Mouse (Mus musculus) hindbrain, embryonic 10.5 days (tissue): ENCODE measurements around the gene Agpat4. TPM values are rescaled to one million over a fixed set of nuclear protein-coding genes. Genes with fewer than 3 reads are reported as not detected.

Experiments
- DNase-seq: peaks from one replicate; pipeline ENCODE4 v3.0.0-alpha.2; 2017; ENCODE audit warnings: low spot score
- H3K27ac ChIP-seq: fragments of 300-500 bp; sonication (generic); 2 replicates; pipeline ENCODE4 v1.5.1; 2016; ENCODE audit warnings: mild to moderate bottlenecking, moderate library complexity
- H3K27me3 ChIP-seq: fragments of 300-500 bp; sonication (generic); 2 replicates; pipeline ENCODE4 v1.6.1; 2016; ENCODE audit warnings: mild to moderate bottlenecking; ENCODE audit not compliant: poor library complexity, insufficient read depth, severe bottlenecking
- H3K36me3 ChIP-seq: fragments of 300-500 bp; sonication (generic); 2 replicates; pipeline ENCODE4 v1.6.1; 2016; ENCODE audit warnings: mild to moderate bottlenecking, moderate library complexity
- H3K4me1 ChIP-seq: fragments of 300-500 bp; sonication (generic); replicated peaks from 2 replicates; pipeline ENCODE4 v1.6.1; 2016; ENCODE audit warnings: mild to moderate bottlenecking
- H3K4me3 ChIP-seq: fragments of 300-500 bp; sonication (generic); 2 replicates; pipeline ENCODE4 v1.5.1; 2016; ENCODE audit warnings: mild to moderate bottlenecking, moderate library complexity
- H3K9me3 ChIP-seq: fragments of 300-500 bp; sonication (generic); 2 replicates; pipeline ENCODE4 v1.6.1; 2016; ENCODE audit warnings: mild to moderate bottlenecking, moderate library complexity
- WGBS: fragments of 180-500 bp; shearing (Covaris S2); methylation state at CpG from one replicate; pipeline ENCODE4 v1.1.7; 2016; 5-methylcytosine and 5-hydroxymethylcytosine counted together
- polyA plus RNA-seq: library from polyadenylated mRNA; unstranded; fragments of >200 nt; fragmentation: Nextera tagmentation; extraction: Ambion mirVana; gene quantifications from 2 replicates; pipeline ENCODE4 v1.2.1, GENCODE M21; 2016

Agpat4 gene
- polyA plus RNA-seq, 1 experiment from 2014 or later = 44.4 TPM

DNA sequence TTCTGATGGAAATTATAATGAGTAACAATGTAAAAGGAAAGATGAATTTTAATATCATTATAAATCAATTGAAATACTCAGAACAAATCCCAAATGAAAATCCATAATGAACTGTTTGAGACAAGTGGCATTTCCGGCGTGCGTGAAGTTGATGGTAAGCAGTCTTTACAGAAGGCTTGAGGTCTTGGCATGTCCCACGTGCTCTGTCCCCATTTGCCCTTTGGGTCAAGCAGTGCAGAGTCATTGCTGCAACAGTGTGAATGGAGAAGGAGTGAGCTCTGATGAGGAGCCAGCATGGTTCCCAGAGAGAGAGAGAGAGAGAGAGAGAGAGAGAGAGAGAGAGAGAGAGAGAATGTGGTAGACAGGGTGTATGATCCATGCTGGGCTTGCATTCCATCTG is 37.4 kb downstream of the Agpat4 start:
- Histone ChIP-seq H3K27me3 (no peaks in the 10 kb centered on the region), H3K27ac (no peak overlapping the region), H3K9me3 (no peaks in the 10 kb centered on the region), H3K4me1 (peaks cover 17% of the 10 kb centered on the region), H3K4me3 (no peak overlapping the region), H3K36me3 (peaks cover 74% of the 10 kb centered on the region)
- DNase-seq = no peak
- WGBS = 86% methylated on average over 4 of the region's 4 CpGs

DNA sequence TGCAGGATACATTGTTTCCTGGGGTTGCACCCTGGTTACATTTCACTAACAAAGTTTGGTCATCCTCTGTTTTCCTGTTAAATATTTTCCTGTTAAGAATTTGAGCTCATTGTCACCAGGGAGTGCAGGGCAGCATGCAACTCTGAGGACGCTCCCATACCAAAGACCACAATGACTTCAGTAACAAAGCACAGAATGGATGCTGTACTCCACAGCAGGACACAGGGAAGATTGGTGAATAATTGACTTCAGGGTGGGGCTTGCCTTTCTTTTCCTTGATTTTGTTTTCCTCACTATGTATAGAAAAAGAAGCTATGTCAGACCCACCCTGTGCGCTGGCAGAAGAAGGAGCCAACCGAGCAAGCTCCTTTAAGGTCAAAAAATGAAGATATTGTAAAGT is 38.2 kb downstream of the Agpat4 start:
- Histone ChIP-seq H3K4me3 (no peak overlapping the region), H3K36me3 (peaks cover 74% of the 10 kb centered on the region), H3K9me3 (no peaks in the 10 kb centered on the region), H3K4me1 (peaks cover 17% of the 10 kb centered on the region), H3K27ac (no peak overlapping the region), H3K27me3 (no peaks in the 10 kb centered on the region)
- DNase-seq = no peak
- 61% methylated on average over 3 of the region's 3 CpGs for WGBS

DNA sequence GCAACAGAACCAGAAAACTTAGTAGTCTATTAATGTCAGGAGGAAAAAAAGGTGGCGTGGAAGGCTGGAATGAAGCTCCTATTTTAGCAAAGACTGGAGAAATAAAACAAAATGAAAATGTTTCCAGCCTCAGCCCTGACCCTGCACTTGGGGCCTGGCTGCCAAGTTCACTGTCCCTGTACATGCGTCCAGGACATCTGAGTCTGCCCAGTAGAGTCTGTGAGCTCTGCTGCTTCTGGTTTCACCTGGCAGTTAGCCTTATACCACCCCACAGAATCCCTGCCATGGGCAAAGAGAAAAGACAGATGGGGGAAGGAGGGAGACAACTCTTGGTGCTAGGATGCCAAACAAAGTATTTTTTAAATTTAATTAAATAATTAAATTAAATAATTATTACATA is 38.7 kb downstream of the Agpat4 start:
- Histone ChIP-seq H3K36me3 (peaks cover 70% of the 10 kb centered on the region), H3K9me3 (no peaks in the 10 kb centered on the region), H3K4me1 (peaks cover 17% of the 10 kb centered on the region), H3K4me3 (no peak overlapping the region), H3K27ac (no peak overlapping the region), H3K27me3 (no peaks in the 10 kb centered on the region)
- no peak for DNase-seq
- WGBS = 86% methylated on average over 2 of the region's 2 CpGs

GRCm38 (mm10) chr17:12159187-12160060 is 40.9 kb downstream of the Agpat4 start:
- Histone ChIP-seq H3K27me3 (no peaks in the 10 kb centered on the region), H3K4me3 (no peak overlapping the region), H3K27ac (no peak overlapping the region), H3K36me3 (peaks cover 47% of the 10 kb centered on the region), H3K9me3 (no peaks in the 10 kb centered on the region), H3K4me1 (peaks cover 22% of the 10 kb centered on the region)
- 89% methylated on average over 16 of the region's 16 CpGs for WGBS
- no peak for DNase-seq

GRCm38 (mm10) chr17:12160061-12160421 is 41.5 kb downstream of the Agpat4 start:
- no peak overlapping the region for H3K4me3 ChIP-seq
- WGBS = 84% methylated on average over 5 of the region's 5 CpGs
- H3K36me3 ChIP-seq = peaks cover 42% of the 10 kb centered on the region
- H3K9me3 ChIP-seq = no peaks in the 10 kb centered on the region
- no peak for DNase-seq
- H3K4me1 ChIP-seq = peaks cover 21% of the 10 kb centered on the region
- no peak overlapping the region for H3K27ac ChIP-seq
- H3K27me3 ChIP-seq = no peaks in the 10 kb centered on the region

DNA sequence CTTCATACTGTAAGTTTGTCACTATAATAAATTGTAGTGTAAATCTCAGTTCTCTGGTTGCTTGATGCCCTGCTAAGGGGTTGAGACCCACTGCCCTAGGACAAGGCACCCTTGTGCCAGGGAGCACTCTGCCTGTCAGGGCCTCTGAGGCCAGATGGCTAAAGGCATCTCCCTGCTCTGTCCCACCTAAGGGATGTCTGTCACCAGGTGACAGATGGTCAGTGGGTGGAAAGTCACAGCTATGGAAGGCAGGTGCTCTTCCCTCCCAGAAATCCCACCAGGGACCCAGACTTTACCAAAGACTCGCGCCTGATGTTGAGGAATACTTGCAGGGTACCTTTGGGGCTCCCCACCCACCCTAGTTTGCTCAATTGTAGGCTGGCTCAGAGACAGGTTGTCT is 42.0 kb downstream of the Agpat4 start:
- Histone ChIP-seq H3K9me3 (no peaks in the 10 kb centered on the region), H3K36me3 (peaks cover 44% of the 10 kb centered on the region), H3K27ac (no peak overlapping the region), H3K4me1 (peaks cover 21% of the 10 kb centered on the region), H3K27me3 (no peaks in the 10 kb centered on the region), H3K4me3 (no peak overlapping the region)
- DNase-seq = no peak
- WGBS = 87% methylated on average over 2 of the region's 2 CpGs

DNA sequence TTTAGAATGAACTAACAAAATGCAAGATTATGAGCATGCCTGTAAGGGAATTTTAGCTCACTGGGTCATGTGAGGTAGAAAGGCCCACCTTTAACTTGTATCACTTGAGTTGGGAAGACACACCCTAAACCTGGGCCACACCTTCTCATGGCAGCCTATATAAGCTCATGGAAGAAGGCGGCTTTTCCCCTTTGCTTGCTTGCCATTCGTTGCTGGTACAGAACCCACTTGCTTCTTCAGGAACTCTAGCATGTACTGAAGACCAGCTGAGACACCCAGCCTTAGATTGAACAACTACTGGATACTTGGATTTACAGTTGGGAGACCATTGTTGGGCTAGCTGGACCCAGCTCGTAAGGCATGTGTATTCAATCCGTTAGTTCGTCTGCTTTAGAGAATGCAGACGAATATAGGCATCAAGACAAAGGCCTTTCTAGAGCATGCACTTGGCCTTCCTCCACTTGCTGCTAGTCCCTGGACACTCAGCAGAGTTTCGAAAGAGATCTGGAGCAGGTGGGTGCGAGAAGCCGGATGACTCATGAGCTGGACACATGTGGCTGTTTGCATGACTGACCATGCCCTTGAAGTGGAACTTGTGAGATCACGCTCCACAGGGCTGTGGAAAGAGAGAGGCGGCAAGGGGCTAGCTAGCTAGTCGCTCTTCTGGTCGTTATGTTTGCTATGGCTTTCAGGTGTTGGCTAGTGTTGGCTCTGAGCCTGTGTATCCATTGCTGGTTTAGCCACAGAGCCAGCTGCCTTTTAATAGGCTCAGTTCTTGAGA is 42.7 kb downstream of the Agpat4 start:
- 93% methylated on average over 13 of the region's 13 CpGs for WGBS
- no peak overlapping the region for H3K27ac ChIP-seq
- no peaks in the 10 kb centered on the region for H3K9me3 ChIP-seq
- H3K4me3 ChIP-seq = no peak overlapping the region
- no peak for DNase-seq
- H3K4me1 ChIP-seq = peaks cover 17% of the 10 kb centered on the region
- H3K27me3 ChIP-seq = no peaks in the 10 kb centered on the region
- H3K36me3 ChIP-seq = peaks cover 42% of the 10 kb centered on the region

GRCm38 (mm10) chr17:12161877-12162276 is 43.4 kb downstream of the Agpat4 start:
- Histone ChIP-seq H3K4me3 (no peak overlapping the region), H3K27ac (no peak overlapping the region), H3K27me3 (no peaks in the 10 kb centered on the region), H3K4me1 (peaks cover 10% of the 10 kb centered on the region), H3K36me3 (peaks cover 36% of the 10 kb centered on the region), H3K9me3 (no peaks in the 10 kb centered on the region)
- WGBS = 90% methylated on average over 7 of the region's 7 CpGs
- DNase-seq = no peak

DNA sequence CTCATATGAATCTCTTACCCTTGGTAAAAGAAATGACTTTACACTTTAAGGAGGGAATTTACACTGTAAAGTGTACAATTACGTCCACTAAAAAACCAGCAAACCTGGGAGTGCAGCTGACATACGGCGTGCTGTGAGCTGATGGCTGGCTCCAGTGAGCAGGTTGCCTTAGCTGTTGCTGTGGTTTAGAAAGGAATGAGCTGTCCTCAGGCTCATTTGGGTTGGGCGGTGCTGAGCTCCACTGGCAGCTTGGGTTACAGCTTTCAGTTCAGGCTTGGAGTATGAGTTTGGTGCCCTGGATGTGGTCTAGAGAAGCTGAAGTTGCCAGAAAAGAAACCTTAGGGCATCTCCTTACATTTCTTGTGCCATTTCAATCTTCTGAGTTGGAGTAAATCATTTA is 44.3 kb downstream of the Agpat4 start:
- no peak for DNase-seq
- H3K36me3 ChIP-seq = peaks cover 36% of the 10 kb centered on the region
- H3K27ac ChIP-seq = no peak overlapping the region
- no peaks in the 10 kb centered on the region for H3K9me3 ChIP-seq
- no peaks in the 10 kb centered on the region for H3K27me3 ChIP-seq
- H3K4me3 ChIP-seq = no peak overlapping the region
- peaks cover 10% of the 10 kb centered on the region for H3K4me1 ChIP-seq
- 83% methylated on average over 4 of the region's 4 CpGs for WGBS

- Histone ChIP-seq H3K27ac (no peak overlapping the region), H3K9me3 (no peaks in the 10 kb centered on the region), H3K27me3 (no peaks in the 10 kb centered on the region), H3K36me3 (peaks cover 36% of the 10 kb centered on the region), H3K4me3 (no peak overlapping the region), H3K4me1 (peaks cover 15% of the 10 kb centered on the region)
- DNase-seq = no peak
- 87% methylated on average over 13 of the region's 13 CpGs for WGBS
Observed at GRCm38 (mm10) chr17:12163403-12163802, 44.9 kb downstream of the Agpat4 start.

- no peaks in the 10 kb centered on the region for H3K27me3 ChIP-seq
- peaks cover 32% of the 10 kb centered on the region for H3K36me3 ChIP-seq
- H3K9me3 ChIP-seq = no peaks in the 10 kb centered on the region
- 80% methylated on average over 7 of the region's 7 CpGs for WGBS
- H3K4me1 ChIP-seq = peaks cover 19% of the 10 kb centered on the region
- no peak overlapping the region for H3K4me3 ChIP-seq
- H3K27ac ChIP-seq = no peak overlapping the region; the same call in 1 of the 2 replicates
- DNase-seq = no peak
Observed at GRCm38 (mm10) chr17:12163903-12164302, 45.4 kb downstream of the Agpat4 start.

GRCm38 (mm10) chr17:12164507-12164906 is 46.0 kb downstream of the Agpat4 start:
- Histone ChIP-seq H3K4me3 (no peak overlapping the region), H3K9me3 (no peaks in the 10 kb centered on the region), H3K36me3 (peaks cover 28% of the 10 kb centered on the region), H3K27me3 (no peaks in the 10 kb centered on the region), H3K27ac (no peak overlapping the region), H3K4me1 (peaks cover 19% of the 10 kb centered on the region)
- DNase-seq = no peak
- WGBS = 93% methylated on average over 6 of the region's 6 CpGs

DNA sequence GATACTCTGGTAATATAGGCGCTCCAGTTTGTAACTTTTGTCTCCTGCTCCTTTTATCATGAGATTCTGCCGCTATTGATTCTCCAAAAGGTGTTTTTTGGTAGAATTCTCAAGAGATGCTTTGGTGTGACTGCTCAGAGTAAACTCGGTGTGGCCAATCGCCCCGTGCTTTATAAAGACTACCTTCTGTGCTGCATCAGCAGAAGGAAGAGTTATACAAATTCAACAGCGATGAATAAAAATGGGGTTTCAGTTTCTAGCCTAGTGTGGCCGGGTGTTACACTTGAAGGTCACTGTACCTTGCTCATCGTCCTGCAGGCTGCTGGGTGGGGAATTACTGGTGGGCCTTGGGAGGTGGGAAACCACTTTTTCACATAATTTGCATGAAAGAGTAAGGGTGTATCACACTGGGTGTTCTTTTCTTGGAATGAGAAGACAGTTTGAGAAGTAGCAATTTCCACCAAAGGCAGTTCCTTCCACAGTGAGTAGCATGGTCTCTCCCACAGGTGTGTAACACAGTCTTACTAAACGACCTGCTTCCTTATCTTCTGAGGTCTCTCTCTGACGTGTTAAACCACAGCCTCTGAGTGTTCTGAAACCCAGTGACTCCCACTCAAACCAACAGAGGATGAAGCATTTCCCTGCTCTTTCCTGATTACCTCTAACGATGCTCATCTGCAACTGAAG is 46.6 kb downstream of the Agpat4 start:
- Histone ChIP-seq H3K36me3 (peaks cover 22% of the 10 kb centered on the region), H3K27me3 (no peaks in the 10 kb centered on the region), H3K27ac (no peak overlapping the region), H3K4me3 (no peak overlapping the region), H3K4me1 (peaks cover 19% of the 10 kb centered on the region), H3K9me3 (no peaks in the 10 kb centered on the region)
- DNase-seq = no peak
- WGBS = 93% methylated on average over 11 of the region's 11 CpGs
